10 mouse cellular contexts compared by ENCODE assay signal in genomic region chr19:57200477-57201089, GRCm38 (mm10).
DNase-seq lines count a peak whose midpoint lies in the region; ATAC-seq and TF ChIP-seq lines count a peak whose summit lies in the region.
"Had no signal": no experiment of that assay in that cellular context is flagged by ENCODE, and none has a peak within 500 bp of the region (broad histone marks: within the 10 kb centered on the region; RNA-seq: fewer than 3 reads in every experiment).

No protein-coding gene starts in this region.

- TF ChIP-seq EP300 in heart, adult 2 months (IDR thresholded peaks at IDR 0.05; ENCODE audit: insufficient read depth, low read depth, low read length), result peak; percentile 94

- no peak for DNase-seq in kidney, adult 11 months
- DNase-seq in heart, adult 2 months, result peak in 1 of 2 experiments; percentile 67
- DNase-seq in kidney, postnatal 0 days (ENCODE audit: low spot score), result peak; percentile 63
- DNase-seq in gastrocnemius, postnatal 36 days, result no peak
- DNase-seq in frontal cortex, postnatal 25 days (ENCODE audit: low spot score in 2 of 2), result no peak

- peak; percentile 10; the same call in 1 of the 2 replicates for TF ChIP-seq CTCF in heart, adult 2 months (IDR thresholded peaks at IDR 0.05)
- TF ChIP-seq CTCF in kidney, postnatal 0 days (IDR thresholded peaks at IDR 0.05; ENCODE audit: low read depth), result no peak

- H3K36me3 ChIP-seq in kidney, embryonic 16.5 days (ENCODE audit: insufficient read depth, low read length), result no peaks in the 10 kb centered on the region
- peaks cover 14% of the 10 kb centered on the region for H3K36me3 ChIP-seq in heart, adult 2 months (ENCODE audit: control insufficient read depth, insufficient read depth, low read length)
- no peaks in the 10 kb centered on the region for H3K36me3 ChIP-seq in kidney, postnatal 0 days (ENCODE audit: insufficient read depth, low read length)
- H3K36me3 ChIP-seq in forebrain, embryonic 15.5 days, result no peaks in the 10 kb centered on the region
- H3K36me3 ChIP-seq: midbrain, embryonic 13.5 days had no signal

- no peak overlapping the region for H3K4me3 ChIP-seq in kidney, embryonic 16.5 days (ENCODE audit: low read length)
- peak overlapping the region; percentile 8; the same call in 1 of the 2 replicates for H3K4me3 ChIP-seq in heart, adult 2 months
- no peak overlapping the region for H3K4me3 ChIP-seq in kidney, postnatal 0 days (replicated peaks; ENCODE audit: low read depth, low read length)
- H3K4me3 ChIP-seq in forebrain, embryonic 15.5 days, result no peak overlapping the region
- H3K4me3 ChIP-seq: midbrain, embryonic 13.5 days had no signal

- H3K9ac ChIP-seq in kidney, embryonic 16.5 days (replicated peaks; ENCODE audit: low read length), result no peak overlapping the region
- no peak overlapping the region for H3K9ac ChIP-seq in heart, adult 2 months (ENCODE audit: low read depth, low read length)
- H3K9ac ChIP-seq in kidney, postnatal 0 days (ENCODE audit: low read depth, low read length), result no peak overlapping the region
- no peak overlapping the region for H3K9ac ChIP-seq in forebrain, embryonic 15.5 days (replicated peaks)
- H3K9ac ChIP-seq: midbrain, embryonic 13.5 days had no signal

- H3K4me2 ChIP-seq in kidney, embryonic 16.5 days (replicated peaks; ENCODE audit: low read depth, low read length), result no peak overlapping the region
- H3K4me2 ChIP-seq in kidney, postnatal 0 days (ENCODE audit: low read length), result no peak overlapping the region
- H3K4me2 ChIP-seq in forebrain, embryonic 15.5 days (replicated peaks), result no peak overlapping the region
- H3K4me2 ChIP-seq: midbrain, embryonic 13.5 days had no signal

- H3K27ac ChIP-seq in kidney, embryonic 16.5 days (ENCODE audit: low read length), result no peak overlapping the region
- peak overlapping the region; percentile 88 for H3K27ac ChIP-seq in heart, adult 2 months
- H3K27ac ChIP-seq in kidney, postnatal 0 days, result no peak overlapping the region
- H3K27ac ChIP-seq in forebrain, embryonic 15.5 days (replicated peaks), result no peak overlapping the region

- H3K9me3 ChIP-seq in kidney, embryonic 16.5 days (ENCODE audit: low read length), result no peaks in the 10 kb centered on the region
- no peaks in the 10 kb centered on the region for H3K9me3 ChIP-seq in kidney, postnatal 0 days (replicated peaks; ENCODE audit: low read length)
- H3K9me3 ChIP-seq in forebrain, embryonic 15.5 days, result no peaks in the 10 kb centered on the region
- H3K9me3 ChIP-seq: midbrain, embryonic 13.5 days had no signal

- 0 out of 2 replicates have a peak, but pooled peaks have one; percentile 13 for ATAC-seq in kidney, embryonic 16.5 days (ENCODE audit: low FRiP score, low TSS enrichment)
- no peak; the same call in 1 of the 2 replicates for ATAC-seq in kidney, postnatal 0 days (replicated peaks; ENCODE audit: low FRiP score, low read depth)
- peak; percentile 29; the same call in 1 of the 2 replicates for ATAC-seq in megakaryocyte progenitor cell, adult 5-6 weeks (replicated peaks; ENCODE audit: poor library complexity)
- ATAC-seq in forebrain, embryonic 15.5 days (replicated peaks), result no peak
- ATAC-seq: forebrain, embryonic 14.5 days; midbrain, embryonic 13.5 days had no signal

- H3K27me3 ChIP-seq in kidney, embryonic 16.5 days (ENCODE audit: insufficient read depth, low read length), result no peaks in the 10 kb centered on the region
- no peaks in the 10 kb centered on the region for H3K27me3 ChIP-seq in heart, adult 2 months (ENCODE audit: control insufficient read depth, insufficient read depth, low read length)
- no peaks in the 10 kb centered on the region for H3K27me3 ChIP-seq in kidney, postnatal 0 days (ENCODE audit: insufficient read depth, low read length)
- H3K27me3 ChIP-seq in forebrain, embryonic 15.5 days, result 0 out of 2 replicates have a peak, but pooled peaks cover 4% of the 10 kb centered on the region

- peak; percentile 49 for TF ChIP-seq POLR2A in heart, adult 2 months (IDR thresholded peaks at IDR 0.05; ENCODE audit: insufficient read depth, low read depth, low read length)

- peaks cover 35% of the 10 kb centered on the region for H3K4me1 ChIP-seq in kidney, embryonic 16.5 days (ENCODE audit: insufficient read depth, low read length)
- peaks cover 45% of the 10 kb centered on the region for H3K4me1 ChIP-seq in heart, adult 2 months (ENCODE audit: control insufficient read depth, insufficient read depth, low read length)
- peaks cover 31% of the 10 kb centered on the region for H3K4me1 ChIP-seq in kidney, postnatal 0 days (replicated peaks; ENCODE audit: insufficient read depth, low read length)
- H3K4me1 ChIP-seq in forebrain, embryonic 15.5 days, result peaks cover 31% of the 10 kb centered on the region

- WGBS in kidney, embryonic 16.5 days, result 24% methylated on average over 12 of the region's 12 CpGs
- 23% methylated on average over 12 of the region's 12 CpGs for WGBS in heart, adult 2 months
- 27% methylated on average over 12 of the region's 12 CpGs for WGBS in kidney, postnatal 0 days
- 69% methylated on average over 12 of the region's 12 CpGs for WGBS in forebrain, embryonic 15.5 days

- intact Hi-C loops in heart, adult 2 months (cut with DNase I), result no loop called here
- intact Hi-C loops in gastrocnemius, postnatal 36 days (cut with DNase I), result no loop called here

- H3K79me2 ChIP-seq in heart, adult 2 months (replicated peaks; ENCODE audit: control insufficient read depth, insufficient read depth, low read length), result peaks cover 2% of the 10 kb centered on the region; the same call in 1 of the 2 replicates

Comparison
In these comparisons a context has a peak if more than half of its experiments do, and no peak if none do; other contexts are left out.
1. ATAC-seq: peak in kidney, embryonic 16.5 days (single experiment) and megakaryocyte progenitor cell, adult 5-6 weeks (single experiment); none in kidney, postnatal 0 days (single experiment) and forebrain, embryonic 15.5 days (single experiment).